Mouse (Mus musculus): Measurements from ENCODE around the gene Nav2. TPM values are rescaled to one million over a fixed set of nuclear protein-coding genes. Genes with fewer than 3 reads are reported as not detected.

Nav2 gene
- polyA plus RNA-seq, 1 experiment from 2014 or later: 34.9 TPM

DNA sequence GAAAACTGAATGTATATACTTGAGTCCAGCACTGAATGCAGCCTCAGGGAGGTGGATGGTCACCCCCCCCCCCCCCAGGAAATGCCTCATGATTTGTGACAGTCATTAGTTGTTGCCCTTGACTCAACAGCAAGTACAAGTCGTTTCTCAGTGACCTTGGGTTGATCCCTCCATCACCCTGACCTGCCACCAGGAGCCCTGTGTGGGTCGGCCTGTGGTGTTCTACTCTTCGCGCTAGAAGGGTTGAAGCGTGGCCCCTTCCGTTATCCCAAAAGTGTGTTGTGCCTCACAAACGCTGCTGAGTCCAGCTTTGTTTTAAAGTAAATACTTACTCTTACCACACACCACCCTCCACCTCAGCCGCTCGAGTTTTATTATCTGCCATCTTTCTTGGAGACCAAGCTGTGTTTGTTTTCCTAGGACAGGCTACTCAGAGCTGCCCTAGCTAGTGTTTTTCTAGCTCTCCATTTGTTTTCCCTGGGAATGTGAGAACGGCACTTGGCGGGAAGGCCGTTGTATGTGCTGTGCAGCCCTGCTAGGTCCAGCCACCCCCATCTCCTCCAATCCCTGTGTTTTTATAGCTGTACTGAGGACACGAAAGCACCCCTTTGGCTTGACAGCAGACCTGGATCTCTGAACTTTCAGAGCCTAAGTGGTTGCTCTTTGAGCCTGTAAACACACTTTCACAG, 659.0 kb downstream of the Nav2 start:
- H3K9ac ChIP-seq (ENCODE audit: low read length): no peak overlapping the region
- H3K4me1 ChIP-seq (ENCODE audit: control insufficient read depth in 2 of 2, insufficient read depth in 2 of 2, low read length in 2 of 2): peaks cover 29 to 54% of the 10 kb centered on the region in 2 experiments
- no peaks in the 10 kb centered on the region for H3K27me3 ChIP-seq (ENCODE audit: control insufficient read depth, insufficient read depth, low read length)
- H3K36me3 ChIP-seq (ENCODE audit: control insufficient read depth, insufficient read depth, low read length): peaks cover 97% of the 10 kb centered on the region
- H3K4me2 ChIP-seq (ENCODE audit: low read length): no peak overlapping the region
- no peak for ATAC-seq (ENCODE audit: insufficient number of reproducible peaks, insufficient read depth, low FRiP score, low read depth)
- WGBS: 50% methylated on average over 13 of the region's 13 CpGs
- H3K27ac ChIP-seq (replicated peaks in 1 of 2; ENCODE audit: control insufficient read depth in 1 of 2, insufficient read depth in 1 of 2, low read depth in 2 of 2, low read length in 2 of 2): 0 out of 4 replicates have a peak overlapping the region, but pooled peaks of 1 of the 2 experiments have one; percentile 12
- H3K9me3 ChIP-seq (ENCODE audit: control insufficient read depth, low read length): no peaks in the 10 kb centered on the region
- H3K4me3 ChIP-seq (ENCODE audit: control insufficient read depth in 1 of 2, insufficient read depth in 1 of 2, low read depth in 1 of 2, low read length in 2 of 2): no peak overlapping the region

DNA sequence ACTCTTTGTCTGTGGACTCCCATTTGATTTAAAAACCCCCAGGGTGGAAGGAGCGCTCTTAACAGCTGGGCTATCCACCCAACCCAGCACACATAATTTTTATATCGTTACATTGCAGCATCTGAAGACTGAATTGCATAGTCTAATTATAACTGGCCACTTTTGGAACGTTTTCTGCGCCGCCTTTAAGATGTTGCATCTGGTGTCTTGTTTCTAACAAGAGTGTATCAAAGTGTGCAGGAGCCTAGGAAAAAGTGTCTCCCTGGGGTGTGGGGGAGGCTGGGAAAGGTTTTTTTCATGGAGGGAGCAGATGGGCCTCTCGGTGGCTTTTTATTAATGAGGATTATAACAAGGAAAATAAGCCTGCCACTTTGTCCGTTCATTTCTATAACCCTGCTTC, 661.1 kb downstream of the Nav2 start:
- H3K36me3 ChIP-seq (ENCODE audit: control insufficient read depth, insufficient read depth, low read length): peaks cover 95% of the 10 kb centered on the region
- no peak overlapping the region for H3K27ac ChIP-seq (replicated peaks in 1 of 2; ENCODE audit: control insufficient read depth in 1 of 2, insufficient read depth in 1 of 2, low read depth in 2 of 2, low read length in 2 of 2)
- ATAC-seq (ENCODE audit: insufficient number of reproducible peaks, insufficient read depth, low FRiP score, low read depth): no peak
- H3K4me3 ChIP-seq (ENCODE audit: control insufficient read depth in 1 of 2, insufficient read depth in 1 of 2, low read depth in 1 of 2, low read length in 2 of 2): no peak overlapping the region
- no peaks in the 10 kb centered on the region for H3K27me3 ChIP-seq (ENCODE audit: control insufficient read depth, insufficient read depth, low read length)
- H3K4me2 ChIP-seq (ENCODE audit: low read length): no peak overlapping the region
- no peaks in the 10 kb centered on the region for H3K9me3 ChIP-seq (ENCODE audit: control insufficient read depth, low read length)
- WGBS: 91% methylated on average over 7 of the region's 7 CpGs
- no peak overlapping the region for H3K9ac ChIP-seq (ENCODE audit: low read length)
- peaks cover 24 to 37% of the 10 kb centered on the region in 2 experiments for H3K4me1 ChIP-seq (ENCODE audit: control insufficient read depth in 2 of 2, insufficient read depth in 2 of 2, low read length in 2 of 2)

DNA sequence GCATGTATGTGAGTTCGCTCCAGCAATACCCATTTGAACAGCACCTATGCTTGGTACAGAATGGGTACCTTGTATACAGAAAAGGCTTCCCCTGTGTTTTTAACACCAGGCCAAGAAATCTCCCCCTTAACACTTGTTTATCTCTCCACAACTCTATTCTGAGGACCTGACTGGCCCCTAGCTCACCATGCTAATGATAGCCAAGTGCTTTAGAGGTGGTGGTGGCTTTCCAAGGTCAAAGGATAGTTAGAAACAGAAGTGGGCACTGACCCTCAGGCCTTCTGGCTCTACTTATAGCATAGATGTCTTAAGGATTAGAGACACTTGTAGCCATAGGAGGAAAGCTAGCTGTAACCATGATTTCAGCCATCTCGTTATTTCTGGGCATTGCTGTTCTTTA, 663.1 kb downstream of the Nav2 start:
- peaks cover 16 to 18% of the 10 kb centered on the region in 2 experiments for H3K4me1 ChIP-seq (ENCODE audit: control insufficient read depth in 2 of 2, insufficient read depth in 2 of 2, low read length in 2 of 2)
- no peak overlapping the region for H3K4me2 ChIP-seq (ENCODE audit: low read length)
- 63% methylated on average over 2 of the region's 2 CpGs for WGBS
- H3K9ac ChIP-seq (ENCODE audit: low read length): no peak overlapping the region
- H3K27me3 ChIP-seq (ENCODE audit: control insufficient read depth, insufficient read depth, low read length): no peaks in the 10 kb centered on the region
- peak overlapping the region; percentile 52 to 59 for H3K27ac ChIP-seq (replicated peaks in 1 of 2; ENCODE audit: control insufficient read depth in 1 of 2, insufficient read depth in 1 of 2, low read depth in 2 of 2, low read length in 2 of 2)
- no peaks in the 10 kb centered on the region for H3K9me3 ChIP-seq (ENCODE audit: control insufficient read depth, low read length)
- ATAC-seq (ENCODE audit: insufficient number of reproducible peaks, insufficient read depth, low FRiP score, low read depth): 0 out of 2 replicates have a peak, but pooled peaks have one; percentile 47
- peaks cover 95% of the 10 kb centered on the region for H3K36me3 ChIP-seq (ENCODE audit: control insufficient read depth, insufficient read depth, low read length)
- no peak overlapping the region for H3K4me3 ChIP-seq (ENCODE audit: control insufficient read depth in 1 of 2, insufficient read depth in 1 of 2, low read depth in 1 of 2, low read length in 2 of 2)

DNA sequence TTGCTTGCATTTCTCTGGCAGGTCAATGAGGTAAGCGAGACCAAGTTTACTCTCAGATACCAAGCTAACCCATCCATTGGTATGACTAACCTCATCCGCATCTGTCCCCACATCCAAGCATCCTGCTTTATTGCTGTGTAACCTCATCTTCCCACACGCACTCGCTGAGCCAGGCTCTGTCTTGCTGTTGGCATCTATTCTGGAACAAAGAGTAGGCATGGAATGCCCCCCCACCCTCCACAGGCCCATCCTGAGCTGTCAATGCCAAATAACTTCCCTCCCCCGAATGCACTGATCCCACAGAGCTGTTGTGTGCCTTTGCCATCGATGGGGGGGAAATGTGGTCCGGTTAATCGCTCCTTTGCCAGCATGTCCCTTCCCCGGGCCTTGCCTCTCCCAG, 666.7 kb downstream of the Nav2 start:
- no peak overlapping the region for H3K4me2 ChIP-seq (ENCODE audit: low read length)
- ATAC-seq (ENCODE audit: insufficient number of reproducible peaks, insufficient read depth, low FRiP score, low read depth): no peak
- no peak overlapping the region for H3K4me3 ChIP-seq (ENCODE audit: control insufficient read depth in 1 of 2, insufficient read depth in 1 of 2, low read depth in 1 of 2, low read length in 2 of 2)
- H3K4me1 ChIP-seq (ENCODE audit: control insufficient read depth in 2 of 2, insufficient read depth in 2 of 2, low read length in 2 of 2): peaks cover 7 to 11% of the 10 kb centered on the region in 2 experiments
- no peak overlapping the region for H3K9ac ChIP-seq (ENCODE audit: low read length)
- WGBS: 91% methylated on average over 9 of the region's 9 CpGs
- H3K36me3 ChIP-seq (ENCODE audit: control insufficient read depth, insufficient read depth, low read length): peaks cover 97% of the 10 kb centered on the region
- no peaks in the 10 kb centered on the region for H3K27me3 ChIP-seq (ENCODE audit: control insufficient read depth, insufficient read depth, low read length)
- no peak overlapping the region for H3K27ac ChIP-seq (replicated peaks in 1 of 2; ENCODE audit: control insufficient read depth in 1 of 2, insufficient read depth in 1 of 2, low read depth in 2 of 2, low read length in 2 of 2)
- no peaks in the 10 kb centered on the region for H3K9me3 ChIP-seq (ENCODE audit: control insufficient read depth, low read length)

DNA sequence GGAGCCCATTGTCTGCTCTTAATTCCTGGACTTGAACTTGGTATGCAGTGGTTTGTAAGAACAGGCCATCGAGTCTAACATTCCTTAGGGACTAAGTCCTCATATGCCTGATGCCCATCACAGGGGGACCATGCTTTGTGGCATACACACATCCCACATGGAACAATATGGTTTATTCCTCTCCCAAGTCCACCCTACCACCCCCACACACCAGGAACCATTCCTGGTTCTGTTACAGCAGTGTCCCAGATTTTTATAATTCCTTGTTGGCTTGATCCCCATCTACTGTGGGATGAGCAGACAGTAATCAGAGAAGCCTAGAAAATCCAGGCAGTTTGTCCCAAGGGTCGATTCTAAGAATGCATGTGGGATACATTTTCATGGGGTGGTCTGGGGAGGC, 668.6 kb downstream of the Nav2 start:
- Histone ChIP-seq H3K9ac (ENCODE audit: low read length) (no peak overlapping the region), H3K27me3 (ENCODE audit: control insufficient read depth, insufficient read depth, low read length) (no peaks in the 10 kb centered on the region), H3K36me3 (ENCODE audit: control insufficient read depth, insufficient read depth, low read length) (peaks cover 98% of the 10 kb centered on the region), H3K27ac (replicated peaks in 1 of 2; ENCODE audit: control insufficient read depth in 1 of 2, insufficient read depth in 1 of 2, low read depth in 2 of 2, low read length in 2 of 2) (no peak overlapping the region), H3K4me3 (ENCODE audit: control insufficient read depth in 1 of 2, insufficient read depth in 1 of 2, low read depth in 1 of 2, low read length in 2 of 2) (no peak overlapping the region), H3K9me3 (ENCODE audit: control insufficient read depth, low read length) (no peaks in the 10 kb centered on the region), H3K4me1 (ENCODE audit: control insufficient read depth in 2 of 2, insufficient read depth in 2 of 2, low read length in 2 of 2) (peaks cover 0 to under 1% of the 10 kb centered on the region in 2 experiments; a peak in 2 of 4 replicates), H3K4me2 (ENCODE audit: low read length) (no peak overlapping the region)
- ATAC-seq (ENCODE audit: insufficient number of reproducible peaks, insufficient read depth, low FRiP score, low read depth): no peak
- 82% methylated on average over 2 of the region's 2 CpGs for WGBS

DNA sequence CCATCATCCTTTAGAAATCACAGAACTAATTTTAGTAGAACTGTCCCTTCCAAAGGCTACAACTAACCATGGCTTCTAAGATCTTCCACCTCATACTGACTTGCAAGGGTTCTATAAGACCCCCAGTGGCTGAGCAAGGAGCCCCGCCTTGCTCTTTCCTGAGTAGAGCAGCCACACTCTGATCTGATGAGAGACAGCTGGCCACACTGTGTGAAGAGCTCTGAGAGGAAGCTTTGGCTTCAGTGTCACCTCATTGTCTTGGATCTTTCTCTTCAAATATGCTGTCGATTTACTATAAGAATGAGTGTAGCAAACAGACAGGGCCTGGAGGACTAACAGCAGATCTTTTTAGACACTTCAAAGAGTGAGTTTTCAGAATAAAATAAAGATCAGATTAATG, 673.4 kb downstream of the Nav2 start:
- Histone ChIP-seq H3K36me3 (ENCODE audit: control insufficient read depth, insufficient read depth, low read length) (peaks cover 100% of the 10 kb centered on the region), H3K9me3 (ENCODE audit: control insufficient read depth, low read length) (no peaks in the 10 kb centered on the region), H3K9ac (ENCODE audit: low read length) (no peak overlapping the region), H3K4me3 (ENCODE audit: control insufficient read depth in 1 of 2, insufficient read depth in 1 of 2, low read depth in 1 of 2, low read length in 2 of 2) (no peak overlapping the region), H3K27me3 (ENCODE audit: control insufficient read depth, insufficient read depth, low read length) (no peaks in the 10 kb centered on the region), H3K4me2 (ENCODE audit: low read length) (no peak overlapping the region), H3K4me1 (ENCODE audit: control insufficient read depth in 2 of 2, insufficient read depth in 2 of 2, low read length in 2 of 2) (no peaks in the 10 kb centered on the region), H3K27ac (replicated peaks in 1 of 2; ENCODE audit: control insufficient read depth in 1 of 2, insufficient read depth in 1 of 2, low read depth in 2 of 2, low read length in 2 of 2) (no peak overlapping the region)
- WGBS: 91% methylated on average over 2 of the region's 2 CpGs
- no peak for ATAC-seq (ENCODE audit: insufficient number of reproducible peaks, insufficient read depth, low FRiP score, low read depth)

DNA sequence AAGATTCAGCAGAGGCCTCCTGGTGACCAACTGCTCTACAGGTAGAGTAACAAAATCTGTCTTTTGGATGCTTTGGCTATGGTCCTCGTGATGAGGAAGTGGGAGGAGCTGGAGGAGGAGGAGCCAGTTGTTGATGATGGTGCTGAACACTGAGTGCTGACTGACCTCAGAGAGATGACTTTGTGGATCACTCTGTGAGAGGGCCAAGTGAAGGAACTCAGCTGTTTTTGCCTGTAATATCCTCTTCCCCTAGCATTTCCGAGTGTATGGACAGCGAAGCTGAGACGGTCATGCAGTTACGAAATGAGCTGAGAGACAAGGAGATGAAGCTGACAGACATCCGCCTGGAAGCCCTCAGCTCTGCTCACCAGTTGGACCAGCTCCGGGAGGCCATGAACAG, 674.0 kb downstream of the Nav2 start:
- H3K9ac ChIP-seq (ENCODE audit: low read length): no peak overlapping the region
- no peak overlapping the region for H3K4me2 ChIP-seq (ENCODE audit: low read length)
- H3K4me3 ChIP-seq (ENCODE audit: control insufficient read depth in 1 of 2, insufficient read depth in 1 of 2, low read depth in 1 of 2, low read length in 2 of 2): no peak overlapping the region
- peaks cover 100% of the 10 kb centered on the region for H3K36me3 ChIP-seq (ENCODE audit: control insufficient read depth, insufficient read depth, low read length)
- 72% methylated on average over 7 of the region's 7 CpGs for WGBS
- H3K27me3 ChIP-seq (ENCODE audit: control insufficient read depth, insufficient read depth, low read length): no peaks in the 10 kb centered on the region
- H3K4me1 ChIP-seq (ENCODE audit: control insufficient read depth in 2 of 2, insufficient read depth in 2 of 2, low read length in 2 of 2): no peaks in the 10 kb centered on the region
- H3K27ac ChIP-seq (replicated peaks in 1 of 2; ENCODE audit: control insufficient read depth in 1 of 2, insufficient read depth in 1 of 2, low read depth in 2 of 2, low read length in 2 of 2): no peak overlapping the region
- no peaks in the 10 kb centered on the region for H3K9me3 ChIP-seq (ENCODE audit: control insufficient read depth, low read length)
- no peak for ATAC-seq (ENCODE audit: insufficient number of reproducible peaks, insufficient read depth, low FRiP score, low read depth)

DNA sequence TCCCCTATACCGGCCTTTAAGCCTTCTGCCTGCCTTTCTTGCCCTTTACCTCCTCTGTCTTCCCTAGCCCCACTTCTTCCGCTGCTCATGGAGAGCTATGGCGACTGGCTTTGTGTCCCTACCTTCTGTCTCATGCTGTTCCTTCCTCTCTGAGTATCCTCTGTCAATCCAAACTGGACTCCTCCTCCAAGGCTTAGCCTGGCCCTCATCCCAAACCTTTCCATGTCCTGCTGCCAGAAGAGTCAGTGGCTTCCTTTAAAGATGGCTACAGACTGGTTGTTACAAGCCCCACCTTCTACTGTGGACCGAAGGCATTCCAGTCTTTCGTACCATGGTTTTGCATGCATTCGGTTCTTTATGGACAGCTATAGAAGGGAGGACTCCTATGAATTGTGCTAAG, 674.7 kb downstream of the Nav2 start:
- no peak overlapping the region for H3K27ac ChIP-seq (replicated peaks in 1 of 2; ENCODE audit: control insufficient read depth in 1 of 2, insufficient read depth in 1 of 2, low read depth in 2 of 2, low read length in 2 of 2)
- H3K4me3 ChIP-seq (ENCODE audit: control insufficient read depth in 1 of 2, insufficient read depth in 1 of 2, low read depth in 1 of 2, low read length in 2 of 2): no peak overlapping the region
- no peaks in the 10 kb centered on the region for H3K9me3 ChIP-seq (ENCODE audit: control insufficient read depth, low read length)
- H3K27me3 ChIP-seq (ENCODE audit: control insufficient read depth, insufficient read depth, low read length): no peaks in the 10 kb centered on the region
- no peak for ATAC-seq (ENCODE audit: insufficient number of reproducible peaks, insufficient read depth, low FRiP score, low read depth)
- H3K4me2 ChIP-seq (ENCODE audit: low read length): no peak overlapping the region
- peaks cover 100% of the 10 kb centered on the region for H3K36me3 ChIP-seq (ENCODE audit: control insufficient read depth, insufficient read depth, low read length)
- 90% methylated on average over 6 of the region's 6 CpGs for WGBS
- no peaks in the 10 kb centered on the region for H3K4me1 ChIP-seq (ENCODE audit: control insufficient read depth in 2 of 2, insufficient read depth in 2 of 2, low read length in 2 of 2)
- H3K9ac ChIP-seq (ENCODE audit: low read length): no peak overlapping the region
